Mouse (Mus musculus) testis, adult 2 months (tissue): ENCODE measurements around the gene Timeless.

Experiments used
- CTCF ChIP-seq: fragments of 200-500 bp; IDR thresholded peaks from 2 replicates; pipeline ENCODE4 v1.5.1; 2012; ENCODE audit warnings: low read depth, mild to moderate bottlenecking, inconsistent platforms, low read length, moderate library complexity; ENCODE audit not compliant: control insufficient read depth, insufficient read depth, insufficient replicate concordance
- POLR2A ChIP-seq: fragments of 200-500 bp; IDR thresholded peaks from 2 replicates; pipeline ENCODE4 v1.6.1; 2012; ENCODE audit warnings: low read depth, mild to moderate bottlenecking, inconsistent platforms, low read length, moderate library complexity; ENCODE audit not compliant: control insufficient read depth

GRCm38 (mm10) chr10:128210131-128210530 lies 21.7 kb upstream of the Timeless start:
- TF ChIP-seq CTCF: no peak
- TF ChIP-seq POLR2A: no peak
